Mouse (Mus musculus) large intestine, adult 2 months (tissue): ENCODE data around the gene Gpr39. TPM values are rescaled to one million over a fixed set of nuclear protein-coding genes. Genes with fewer than 3 reads are reported as not detected.

Experiments used
- DNase-seq: peaks from one replicate; pipeline ENCODE4 v3.0.0-alpha.2; 2012; ENCODE audit warnings: low read depth, low spot score
- WGBS: fragments of 180-500 bp; shearing (Covaris S2); methylation state at CpG from one replicate; pipeline ENCODE4 v1.1.7; 2018; 5-methylcytosine and 5-hydroxymethylcytosine counted together
- polyA plus RNA-seq: library from polyadenylated mRNA; depleted of rRNA; stranded (reverse); fragments of >200 nt; gene quantifications from 2 replicates; pipeline ENCODE4 v1.2.3, GENCODE M21; 2012; rRNA removed

The Gpr39 gene
- polyA plus RNA-seq, 1 experiment, result 9.2 TPM

DNA sequence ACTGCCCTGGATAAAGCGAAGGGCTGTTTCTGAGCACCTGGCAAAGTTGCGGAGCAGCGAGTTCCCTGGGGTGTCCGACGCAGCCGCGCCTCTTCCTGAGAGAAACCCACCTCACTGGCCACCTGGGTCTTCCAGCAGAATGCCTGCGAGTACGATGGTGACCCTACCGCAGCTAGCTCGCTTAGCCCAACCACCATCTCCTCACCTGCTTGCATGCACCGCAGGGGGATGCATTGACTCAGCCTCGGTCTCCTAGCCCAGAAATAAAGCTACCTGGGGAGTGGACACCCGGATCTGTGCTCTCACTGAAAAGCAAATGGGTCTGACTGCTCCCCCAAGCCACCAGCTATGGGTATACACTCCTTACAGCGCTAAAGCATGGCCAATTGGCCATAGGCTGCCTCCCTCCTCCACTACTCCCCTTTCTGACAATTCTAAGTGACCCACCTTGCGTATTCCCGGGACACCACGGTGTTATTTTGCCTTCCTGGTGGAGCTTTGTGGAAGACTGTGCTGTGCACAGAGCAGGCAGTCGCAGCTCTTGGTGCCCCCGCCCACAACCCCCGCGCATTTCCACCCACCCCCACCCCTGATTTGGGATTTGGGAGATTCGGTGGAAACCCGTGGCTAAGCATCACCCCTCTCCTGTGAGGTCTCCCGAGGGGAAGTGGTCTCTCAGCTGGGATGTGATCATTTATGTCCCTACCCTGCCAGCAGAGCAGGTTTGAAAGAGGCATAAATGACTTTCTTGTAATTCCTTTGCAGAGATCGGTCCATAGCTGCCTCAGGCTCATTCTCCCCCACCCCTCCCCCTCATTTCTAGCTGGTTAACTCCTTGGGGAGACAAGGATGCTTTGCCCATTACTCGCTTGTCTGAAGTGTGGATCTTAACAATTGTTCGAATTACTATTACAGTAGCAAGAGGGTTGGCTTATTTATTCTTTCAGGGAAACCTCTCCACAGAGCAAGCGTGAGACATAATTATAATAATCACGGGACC, 236.1 kb downstream of the Gpr39 start, which contains the start of gene Lypd1:
TSS of gene Lypd1 (minus strand) at position 501 of the 1,000 bp plus-strand sequence.
- 8% methylated on average over 30 of the region's 30 CpGs for WGBS
- DNase-seq, result no peak

DNA sequence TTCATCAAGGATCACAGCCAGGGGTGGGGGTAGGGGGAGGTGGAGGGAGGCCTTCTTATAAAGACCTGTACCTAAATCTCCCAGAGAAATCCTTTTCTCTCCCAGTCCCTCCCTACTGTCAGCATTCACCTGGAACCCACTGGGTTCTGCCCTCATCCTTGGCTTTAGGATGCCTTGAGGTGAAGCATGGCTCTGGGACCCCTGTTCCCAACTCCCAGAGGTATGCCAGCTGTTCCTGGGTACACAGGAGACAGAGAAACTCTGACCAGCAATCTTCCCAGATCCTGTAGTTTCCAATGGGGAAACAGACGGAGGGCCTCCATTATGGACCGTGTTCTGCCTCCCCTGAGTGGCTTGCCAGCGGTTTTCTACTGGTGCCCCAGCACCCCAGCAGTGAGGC, 243.9 kb downstream of the Gpr39 start:
- DNase-seq, result no peak
- WGBS, result 95% methylated on average over 3 of the region's 3 CpGs

DNA sequence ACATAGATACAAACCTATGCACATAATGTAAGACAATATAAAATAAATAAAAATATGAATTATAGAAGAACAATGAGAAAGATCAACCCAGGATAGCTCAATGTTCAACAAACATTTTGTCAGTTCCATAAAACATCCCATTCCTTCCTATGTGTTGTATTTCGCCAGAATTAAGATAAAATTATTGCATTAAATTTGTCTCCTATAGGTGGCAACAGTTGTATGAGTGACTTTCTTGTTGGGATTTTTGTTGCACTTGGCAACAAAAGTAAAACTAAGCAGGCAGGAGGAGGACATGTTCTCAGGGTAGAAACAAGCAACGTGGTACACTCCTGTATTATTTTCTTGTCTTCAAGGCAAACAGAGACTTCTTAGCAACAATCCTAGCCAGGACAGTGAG, 246.3 kb downstream of the Gpr39 start:
- WGBS, result 48% methylated on average over 2 of the region's 2 CpGs
- DNase-seq, result no peak

Other genes starting within 250 kb of the Gpr39 start
- 99.6 and 118 TPM in 2 replicates for gene Actr3, start 241.3 kb upstream of the Gpr39 start, polyA plus RNA-seq
- gene Slc35f5, start 116.4 kb upstream of the Gpr39 start, polyA plus RNA-seq, result 47.2 and 55.5 TPM in 2 replicates
- 0.16 and 0.53 TPM in 2 replicates for gene Lypd1, start 236.1 kb downstream of the Gpr39 start, polyA plus RNA-seq